Mouse (Mus musculus): ENCODE measurements at regions not wholly inside any gene's neighbourhood (a gene's known extent, or its start where the extent isn't known, plus 50 kb on each side); places are given as distances from the start of the nearest gene placed in this dataset.

DNA sequence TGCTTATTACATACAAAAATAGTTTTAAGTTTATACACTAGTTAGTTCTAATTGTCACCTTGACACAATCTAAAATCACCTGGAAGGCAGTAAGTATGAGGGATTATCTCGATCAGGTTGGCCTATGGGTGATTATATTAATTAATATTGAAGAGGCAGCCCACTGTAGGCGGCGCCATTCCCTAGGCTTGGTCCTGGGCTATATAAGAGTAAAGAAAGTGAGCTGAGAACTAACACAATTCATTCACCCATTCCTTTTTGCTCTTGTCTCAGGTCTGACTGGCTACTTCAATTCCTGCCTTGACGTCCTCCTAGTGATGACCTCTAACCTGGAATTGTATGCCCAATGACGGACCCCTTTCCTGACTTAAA is 163.6 kb upstream of the Tgfbr2 start:
- TF ChIP-seq CTCF (IDR thresholded peaks at IDR 0.05; ENCODE audit: insufficient read depth, low read length) (no peak), POLR2A (IDR thresholded peaks at IDR 0.05; ENCODE audit: borderline replicate concordance, extremely low read depth, low read depth, low read length) (no peak)
- no peak for DNase-seq
- 98% methylated on average over 5 of the region's 5 CpGs for WGBS
- Histone ChIP-seq H3K4me3 (replicated peaks; ENCODE audit: extremely low read depth, low read depth, low read length) (no peak overlapping the region), H3K4me1 (ENCODE audit: control insufficient read depth, insufficient read depth, low read length) (peaks cover 3% of the 10 kb centered on the region; the same call in 1 of the 2 replicates)

DNA sequence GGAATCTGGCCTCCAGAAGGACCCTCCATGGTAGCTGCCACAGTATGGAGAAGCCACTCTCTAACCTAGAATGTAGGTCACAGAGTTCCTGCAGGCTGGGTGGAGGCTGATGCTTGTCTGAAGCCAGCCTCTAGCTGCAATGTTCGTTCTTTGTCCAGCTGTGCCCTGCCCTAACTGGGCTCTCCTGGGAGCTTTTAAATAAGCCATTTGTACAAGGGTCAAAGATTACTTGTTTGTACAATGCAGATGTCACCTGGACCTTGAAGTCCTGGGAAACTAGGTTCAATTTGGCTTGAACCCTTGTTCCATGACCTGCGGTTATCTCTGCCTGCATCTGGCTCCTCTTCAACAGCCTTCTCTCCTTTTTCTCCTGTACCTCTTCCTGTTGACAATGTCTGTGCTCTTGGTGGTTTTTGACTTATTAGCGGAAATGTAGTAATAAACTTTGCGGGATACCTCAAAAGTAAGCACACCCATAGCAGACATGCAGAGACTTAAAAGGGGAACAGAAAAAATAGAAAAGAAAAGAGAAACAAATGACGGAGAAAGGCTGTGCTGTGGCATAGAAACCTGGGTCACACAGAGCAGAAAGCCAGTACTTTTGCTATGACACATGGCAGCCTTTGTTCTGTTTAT is 163.1 kb upstream of the Tgfbr2 start:
- H3K4me1 ChIP-seq (ENCODE audit: control insufficient read depth, insufficient read depth, low read length): peaks cover 3% of the 10 kb centered on the region; the same call in 1 of the 2 replicates
- WGBS: 70% methylated on average over 5 of the region's 5 CpGs
- DNase-seq: no peak
- TF ChIP-seq POLR2A (IDR thresholded peaks at IDR 0.05; ENCODE audit: borderline replicate concordance, extremely low read depth, low read depth, low read length): no peak
- H3K4me3 ChIP-seq (replicated peaks; ENCODE audit: extremely low read depth, low read depth, low read length): no peak overlapping the region

- WGBS: 87% methylated on average over 8 of the region's 8 CpGs
- TF ChIP-seq CTCF (IDR thresholded peaks at IDR 0.05; ENCODE audit: insufficient read depth, low read length): no peak
- TF ChIP-seq POLR2A (IDR thresholded peaks at IDR 0.05; ENCODE audit: borderline replicate concordance, extremely low read depth, low read depth, low read length): no peak
- DNase-seq: no peak
Measured at GRCm38 (mm10) chr9:116337446-116338010, 162.4 kb upstream of the Tgfbr2 start.

DNA sequence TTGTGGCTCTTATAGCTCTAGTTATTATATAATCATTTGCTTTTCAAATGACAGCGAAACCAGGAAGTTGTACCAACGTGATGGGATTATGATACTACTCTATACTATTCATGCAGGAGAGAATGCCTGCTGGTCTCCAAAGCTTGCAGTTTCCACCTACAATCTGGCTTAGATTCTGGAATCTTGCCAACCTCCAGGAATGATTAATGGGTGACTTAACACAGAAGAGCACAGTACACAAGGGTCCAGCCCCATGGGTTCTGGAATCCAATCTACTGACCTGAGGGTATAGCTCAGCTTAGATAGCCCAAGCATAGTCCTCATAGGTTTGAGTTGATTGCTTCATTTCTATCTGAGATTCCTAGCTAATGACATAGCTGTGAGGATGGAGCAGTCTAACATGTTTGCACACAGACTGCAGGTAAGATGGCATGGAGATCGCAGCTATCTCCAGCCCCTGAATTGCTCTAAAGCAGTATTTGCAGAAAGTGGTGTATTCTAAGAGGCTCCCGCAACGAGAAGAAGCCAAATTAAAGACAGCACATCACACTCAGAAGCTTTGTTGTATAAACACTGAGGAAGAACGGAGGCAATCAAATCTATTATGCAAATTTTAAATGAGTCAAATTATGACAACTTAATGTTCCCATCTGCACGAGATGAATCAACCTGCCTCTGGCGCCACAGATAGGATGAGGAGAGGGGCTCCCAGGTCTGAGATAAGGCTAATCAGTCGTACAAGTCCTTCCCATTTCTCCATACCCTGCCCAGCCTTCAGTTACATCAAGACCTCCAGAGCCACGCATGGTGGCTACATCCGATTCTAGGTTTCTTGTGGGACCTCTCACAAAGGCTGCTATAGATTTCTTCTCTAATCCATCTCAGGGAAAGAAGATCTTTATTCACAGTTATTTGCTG is 160.7 kb upstream of the Tgfbr2 start:
- DNase-seq: no peak

More at GRCm38 (mm10) chr9:116337446-116338010, 162.4 kb upstream of the Tgfbr2 start:
- Histone ChIP-seq H3K4me3 (replicated peaks; ENCODE audit: extremely low read depth, low read depth, low read length) (no peak overlapping the region), H3K4me1 (ENCODE audit: control insufficient read depth, insufficient read depth, low read length) (peaks cover 3% of the 10 kb centered on the region; the same call in 1 of the 2 replicates)

DNA sequence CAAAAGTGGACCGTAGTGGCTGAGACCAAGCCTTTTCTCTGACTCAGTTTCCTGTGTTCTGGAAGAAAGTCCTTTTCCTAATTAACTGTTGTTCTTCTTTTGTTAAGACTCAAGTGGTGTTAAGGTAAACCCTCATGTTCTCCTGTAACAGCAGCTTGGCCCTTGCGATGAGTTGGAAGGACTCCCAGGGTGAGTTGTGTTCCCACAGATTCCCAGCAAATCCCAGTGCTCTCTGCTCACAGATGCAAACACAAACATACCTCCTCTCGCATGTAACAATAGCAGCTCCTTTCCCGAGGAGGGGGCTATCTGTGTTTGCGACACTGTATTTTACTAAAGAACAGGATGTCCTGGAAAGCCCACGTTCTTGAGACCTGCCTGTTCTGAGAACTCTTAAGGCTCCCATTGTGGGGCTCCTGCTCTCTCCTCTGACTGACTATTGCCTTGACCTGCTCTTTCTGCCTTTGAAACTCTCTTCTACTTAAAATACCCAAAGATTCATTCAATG is 158.8 kb upstream of the Tgfbr2 start:
- WGBS: 34% methylated on average over 6 of the region's 6 CpGs
- H3K4me1 ChIP-seq (ENCODE audit: control insufficient read depth, insufficient read depth, low read length): no peaks in the 10 kb centered on the region
- TF ChIP-seq CTCF (IDR thresholded peaks at IDR 0.05; ENCODE audit: insufficient read depth, low read length): no peak
- TF ChIP-seq POLR2A (IDR thresholded peaks at IDR 0.05; ENCODE audit: borderline replicate concordance, extremely low read depth, low read depth, low read length): no peak
- no peak for DNase-seq
- H3K4me3 ChIP-seq (replicated peaks; ENCODE audit: extremely low read depth, low read depth, low read length): no peak overlapping the region

More for the DNA sequence above, 160.7 kb upstream of the Tgfbr2 start:
- TF ChIP-seq POLR2A (IDR thresholded peaks at IDR 0.05; ENCODE audit: borderline replicate concordance, extremely low read depth, low read depth, low read length) (no peak), CTCF (IDR thresholded peaks at IDR 0.05; ENCODE audit: insufficient read depth, low read length) (no peak)
- 90% methylated on average over 11 of the region's 11 CpGs for WGBS
- Histone ChIP-seq H3K4me1 (ENCODE audit: control insufficient read depth, insufficient read depth, low read length) (no peaks in the 10 kb centered on the region), H3K4me3 (replicated peaks; ENCODE audit: extremely low read depth, low read depth, low read length) (no peak overlapping the region)

DNA sequence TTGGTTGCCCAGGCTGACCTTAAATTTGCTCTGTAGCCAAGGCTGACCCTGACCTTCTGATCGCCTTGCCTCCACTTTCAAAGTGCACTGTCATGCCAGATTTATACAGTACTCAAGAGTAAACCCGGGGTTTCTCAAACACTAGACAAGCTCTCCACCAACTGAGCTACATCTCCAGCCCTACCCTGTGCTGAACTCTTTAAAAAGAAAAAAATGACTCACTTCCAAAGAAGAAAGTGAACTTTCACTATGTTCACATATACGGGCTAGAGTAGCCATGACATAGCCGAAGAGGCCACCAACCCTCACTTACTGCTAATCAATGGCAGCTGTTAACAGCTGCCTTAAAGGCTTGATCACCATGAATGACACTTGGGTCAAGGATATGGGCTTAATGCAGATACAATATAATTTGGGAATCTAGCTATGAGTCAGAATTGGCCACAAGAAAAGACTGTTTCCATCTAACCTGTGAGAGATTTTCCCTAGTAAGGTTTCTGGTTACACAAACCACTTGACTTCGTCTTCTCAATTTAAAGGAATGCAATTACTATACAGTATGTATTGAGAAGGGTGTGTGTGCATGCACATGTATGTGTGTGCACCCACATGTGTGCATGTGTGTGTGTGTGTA is 157.4 kb upstream of the Tgfbr2 start:
- no peak for DNase-seq
- no peak for TF ChIP-seq POLR2A (IDR thresholded peaks at IDR 0.05; ENCODE audit: borderline replicate concordance, extremely low read depth, low read depth, low read length)
- no peak for TF ChIP-seq CTCF (IDR thresholded peaks at IDR 0.05; ENCODE audit: insufficient read depth, low read length)
- Histone ChIP-seq H3K4me1 (ENCODE audit: control insufficient read depth, insufficient read depth, low read length) (no peaks in the 10 kb centered on the region), H3K4me3 (replicated peaks; ENCODE audit: extremely low read depth, low read depth, low read length) (no peak overlapping the region)
- 78% methylated on average over 5 of the region's 5 CpGs for WGBS

GRCm38 (mm10) chr9:116331406-116331805 is 156.2 kb upstream of the Tgfbr2 start:
- Histone ChIP-seq H3K4me1 (ENCODE audit: control insufficient read depth, insufficient read depth, low read length) (no peaks in the 10 kb centered on the region), H3K4me3 (replicated peaks; ENCODE audit: extremely low read depth, low read depth, low read length) (no peak overlapping the region)
- no peak for DNase-seq
- WGBS: 72% methylated on average over 2 of the region's 2 CpGs
- no peak for TF ChIP-seq CTCF (IDR thresholded peaks at IDR 0.05; ENCODE audit: insufficient read depth, low read length)

GRCm38 (mm10) chr9:116330796-116331195 is 155.6 kb upstream of the Tgfbr2 start:
- Histone ChIP-seq H3K4me3 (replicated peaks; ENCODE audit: extremely low read depth, low read depth, low read length) (no peak overlapping the region), H3K4me1 (ENCODE audit: control insufficient read depth, insufficient read depth, low read length) (no peaks in the 10 kb centered on the region)
- TF ChIP-seq CTCF (IDR thresholded peaks at IDR 0.05; ENCODE audit: insufficient read depth, low read length) (no peak), POLR2A (IDR thresholded peaks at IDR 0.05; ENCODE audit: borderline replicate concordance, extremely low read depth, low read depth, low read length) (no peak)
- 61% methylated on average over 5 of the region's 5 CpGs for WGBS
- no peak for DNase-seq

DNA sequence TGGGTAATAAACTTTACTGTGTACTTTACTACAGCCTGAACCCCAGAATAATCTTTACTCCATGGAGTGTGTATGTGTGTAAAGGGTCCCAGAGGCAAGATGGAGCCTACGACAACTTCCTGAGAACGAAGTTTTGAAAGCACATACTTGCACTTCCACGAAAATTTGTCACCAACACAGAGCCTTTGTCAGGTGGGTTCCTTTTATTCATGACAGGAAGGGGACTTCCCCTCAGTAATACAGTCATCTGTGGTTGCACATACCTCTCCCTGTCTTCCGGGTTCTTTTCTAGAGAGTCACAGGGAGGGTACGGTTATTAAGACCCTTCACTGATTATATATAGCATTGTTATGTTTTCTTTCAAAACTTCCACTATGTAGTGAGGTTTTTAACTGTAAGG is 154.0 kb upstream of the Tgfbr2 start:
- WGBS: 53% methylated on average over 5 of the region's 5 CpGs
- no peak for TF ChIP-seq POLR2A (IDR thresholded peaks at IDR 0.05; ENCODE audit: borderline replicate concordance, extremely low read depth, low read depth, low read length)
- TF ChIP-seq CTCF (IDR thresholded peaks at IDR 0.05; ENCODE audit: insufficient read depth, low read length): no peak
- no peak for DNase-seq
- no peaks in the 10 kb centered on the region; the same call in 1 of the 2 replicates for H3K4me1 ChIP-seq (ENCODE audit: control insufficient read depth, insufficient read depth, low read length)
- H3K4me3 ChIP-seq (replicated peaks; ENCODE audit: extremely low read depth, low read depth, low read length): no peak overlapping the region

Data from lung, adult 2 months (tissue).